Mouse (Mus musculus) pancreas, adult 10 weeks (tissue): ENCODE measurements around the gene Capn11. TPM values are rescaled to one million over a fixed set of nuclear protein-coding genes. Genes with fewer than 3 reads are reported as not detected.

ENCODE experiments used
- polyA plus RNA-seq: library from polyadenylated mRNA; stranded (reverse); fragments of 350-450 nt; fragmentation: Illumina TruSeq; extraction: RNeasy Lipid Tissue Mini Kit (QIAGEN cat#74804); gene quantifications from one replicate; pipeline ENCODE4 v1.2.3, GENCODE M21; 2015; ENCODE audit warnings: low read depth, low replicate concordance; ENCODE audit not compliant: insufficient read depth

Gene Capn11
- 0.61 TPM for polyA plus RNA-seq

DNA sequence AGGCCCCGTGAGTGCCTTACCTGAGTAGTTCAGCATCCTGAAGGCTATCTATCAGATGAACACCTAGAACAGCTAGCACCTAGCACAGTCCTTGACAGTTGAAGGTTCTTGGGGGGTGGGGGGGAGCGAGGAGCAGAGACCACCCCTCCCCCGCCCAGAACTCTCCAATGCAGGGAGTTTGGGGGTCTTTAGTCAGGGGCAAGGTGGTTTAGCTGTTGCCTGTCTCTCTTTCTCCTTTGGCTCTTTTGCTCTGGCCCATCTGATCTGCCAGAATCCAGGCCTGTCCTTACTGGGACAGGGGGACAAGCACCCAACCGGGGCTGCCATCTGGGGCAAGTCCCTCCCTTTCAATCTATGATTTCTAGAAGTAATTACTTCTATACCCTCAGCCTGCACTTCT is at the start of gene Capn11:
Gene Capn11 (minus strand): TSS at position 101 of the 400 bp plus-strand sequence.

DNA sequence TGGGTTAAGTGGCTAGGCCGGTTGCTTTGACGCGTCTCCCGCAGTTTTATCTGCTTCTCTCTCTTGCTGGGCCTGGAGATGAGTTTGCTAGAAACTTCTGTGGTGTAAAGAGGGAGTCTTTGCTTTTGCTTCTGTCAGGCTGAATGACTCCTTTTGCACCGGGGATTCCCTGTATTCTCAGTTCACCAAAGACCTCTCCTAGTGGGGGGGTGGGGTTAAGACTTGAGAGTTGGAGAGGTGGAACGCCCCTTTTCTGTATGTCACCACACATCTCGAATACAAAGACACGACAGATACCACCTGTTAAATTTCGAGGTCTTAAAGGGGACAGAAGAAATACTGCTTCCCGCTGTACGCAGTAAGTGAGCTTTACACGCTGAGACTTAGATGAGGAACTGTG is 27.6 kb upstream of the Capn11 start, which contains the start of gene Tmem63b:
Gene Tmem63b (minus strand): TSS at position 190 of the 400 bp plus-strand sequence.

DNA sequence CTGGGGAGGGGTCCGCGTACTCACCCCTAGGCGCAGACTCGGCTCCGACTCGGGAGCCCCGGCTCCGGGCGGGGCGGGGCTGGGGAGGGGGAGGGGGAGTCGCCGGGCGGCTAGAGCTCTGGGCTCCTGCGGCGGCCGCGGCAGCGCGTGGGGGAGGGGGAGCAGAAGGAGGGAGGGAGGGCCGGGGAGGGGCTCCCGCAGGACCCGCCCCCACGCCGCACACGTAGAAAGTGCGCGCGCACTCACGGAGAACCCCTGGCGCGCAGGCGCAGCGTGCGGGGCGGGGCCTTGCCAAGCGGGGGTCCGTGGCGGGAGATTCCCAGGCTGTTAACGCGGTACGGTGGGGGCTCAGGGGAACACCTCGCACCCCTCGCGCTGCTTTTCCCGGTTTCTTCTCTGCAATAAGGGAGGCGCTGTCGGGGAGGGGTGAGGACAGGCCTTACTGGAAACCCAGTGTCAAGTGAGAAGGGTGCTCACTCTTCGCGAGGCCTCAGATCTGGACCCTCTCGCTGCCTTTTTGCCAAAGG is 27.0 kb upstream of the Capn11 start, which contains the start of gene Mrpl14:
Gene Mrpl14 (plus strand): TSS at position 230 of the 527 bp plus-strand sequence.

GRCm38 (mm10) chr17:45601877-45602304 is 57.2 kb downstream of the Capn11 start, which contains the start of gene Mymx:
Mymx (minus strand) TSS chr17:45602102.

GRCm38 (mm10) chr17:45599446-45600242 is 59.5 kb downstream of the Capn11 start, which contains the start of gene Slc29a1:
Slc29a1 (minus strand) TSS chr17:45599606.

Other genes with a start within 250 kb of the Capn11 start
- gene Cdc5l, start 225.6 kb downstream of the Capn11 start, polyA plus RNA-seq: 8.1 TPM
- not detected for gene Spats1, start 183.9 kb downstream of the Capn11 start, polyA plus RNA-seq
- 2.8 TPM for gene Aars2, start 152.5 kb downstream of the Capn11 start, polyA plus RNA-seq
- not detected for gene Tcte1, start 135.9 kb downstream of the Capn11 start, polyA plus RNA-seq
- not detected for gene Tmem151b, start 109.6 kb downstream of the Capn11 start, polyA plus RNA-seq
- 1.4 TPM for gene Nfkbie, start 103.6 kb downstream of the Capn11 start, polyA plus RNA-seq
- 11.9 TPM for gene Slc35b2, start 95.5 kb downstream of the Capn11 start, polyA plus RNA-seq
- gene Hsp90ab1, start 86.1 kb downstream of the Capn11 start, polyA plus RNA-seq: 166 TPM
- gene Slc29a1, start 59.7 kb downstream of the Capn11 start, polyA plus RNA-seq: 35.0 TPM
- not detected for gene Mymx, start 57.2 kb downstream of the Capn11 start, polyA plus RNA-seq
- 21.4 TPM for gene Mrpl14, start 27.0 kb upstream of the Capn11 start, polyA plus RNA-seq
- gene Tmem63b, start 27.6 kb upstream of the Capn11 start, polyA plus RNA-seq: 19.5 TPM
- not detected for gene 1600014C23Rik, start 74.5 kb upstream of the Capn11 start, polyA plus RNA-seq